In genomic region chr2:6071598-6072440, GRCm38 (mm10) we compare ENCODE assay signal across 9 mouse cellular contexts. TPM values are rescaled to one million over a fixed set of nuclear protein-coding genes. Genes with fewer than 3 reads are reported as not detected.
A peak's percentile ranks its signal among the peaks of the same experiment; 100 is the strongest.
DNase-seq lines count a peak whose midpoint lies in the region; ATAC-seq and TF ChIP-seq lines count a peak whose summit lies in the region.
"Had no signal": no experiment of that assay in that cellular context is flagged by ENCODE, and none has a peak within 500 bp of the region (broad histone marks: within the 10 kb centered on the region; RNA-seq: fewer than 3 reads in every experiment).

No protein-coding gene starts in this region.

- no peak overlapping the region for H3K4me2 ChIP-seq in liver, embryonic 14.5 days (ENCODE audit: low read depth)
- 0 out of 2 replicates have a peak overlapping the region, but pooled peaks have one; percentile 8 for H3K4me2 ChIP-seq in stomach, embryonic 15.5 days
- H3K4me2 ChIP-seq in midbrain, embryonic 16.5 days (ENCODE audit: low read length): no peak overlapping the region
- H3K4me2 ChIP-seq in forebrain, embryonic 16.5 days (ENCODE audit: low read length): no peak overlapping the region

- 22% methylated on average over 11 of the region's 11 CpGs for WGBS in liver, embryonic 14.5 days (ENCODE audit: insufficient replicate concordance)
- 25% methylated on average over 11 of the region's 11 CpGs for WGBS in stomach, embryonic 15.5 days
- 70% methylated on average over 11 of the region's 11 CpGs for WGBS in midbrain, embryonic 16.5 days
- 74% methylated on average over 11 of the region's 11 CpGs for WGBS in thymus, adult 2 months
- 76% methylated on average over 11 of the region's 11 CpGs for WGBS in forebrain, embryonic 16.5 days

- peak; percentile 78 for ATAC-seq in liver, embryonic 14.5 days (ENCODE audit: insufficient read depth)
- peak; percentile 80 for ATAC-seq in stomach, embryonic 15.5 days (ENCODE audit: insufficient read depth, low FRiP score, low read depth)
- no peak for ATAC-seq in midbrain, embryonic 16.5 days
- no peak for ATAC-seq in forebrain, embryonic 16.5 days

- 0 out of 2 replicates have a peak, but pooled peaks have one; percentile 10 for TF ChIP-seq CTCF in liver, embryonic 14.5 days (IDR thresholded peaks at IDR 0.05; ENCODE audit: low read depth)
- no peak for TF ChIP-seq CTCF in thymus, adult 2 months (IDR thresholded peaks at IDR 0.05; ENCODE audit: borderline replicate concordance, control insufficient read depth, extremely low read depth, insufficient read depth, low read length, poor library complexity)

- no peak for TF ChIP-seq EP300 in liver, embryonic 14.5 days (IDR thresholded peaks at IDR 0.05; ENCODE audit: low read depth)

- H3K36me3 ChIP-seq in liver, embryonic 14.5 days (replicated peaks; ENCODE audit: control insufficient read depth, insufficient read depth, low read depth): no peaks in the 10 kb centered on the region
- no peaks in the 10 kb centered on the region for H3K36me3 ChIP-seq in stomach, embryonic 15.5 days
- H3K36me3 ChIP-seq in midbrain, embryonic 16.5 days (ENCODE audit: control insufficient read depth, insufficient read depth, low read length): no peaks in the 10 kb centered on the region
- no peaks in the 10 kb centered on the region for H3K36me3 ChIP-seq in thymus, adult 2 months (ENCODE audit: control insufficient read depth, insufficient read depth, low read length)
- H3K36me3 ChIP-seq in forebrain, embryonic 16.5 days (ENCODE audit: control insufficient read depth, insufficient read depth): no peaks in the 10 kb centered on the region
- H3K36me3 ChIP-seq: hindbrain, embryonic 10.5 days had no signal

- H3K27me3 ChIP-seq in liver, embryonic 14.5 days (ENCODE audit: control insufficient read depth, insufficient read depth, low read length): no peaks in the 10 kb centered on the region
- H3K27me3 ChIP-seq in stomach, embryonic 15.5 days (replicated peaks): no peaks in the 10 kb centered on the region
- no peaks in the 10 kb centered on the region for H3K27me3 ChIP-seq in midbrain, embryonic 16.5 days (ENCODE audit: control insufficient read depth, insufficient read depth, low read depth, low read length)
- no peaks in the 10 kb centered on the region for H3K27me3 ChIP-seq in thymus, adult 2 months (ENCODE audit: control insufficient read depth, insufficient read depth, low read length)
- H3K27me3 ChIP-seq in forebrain, embryonic 16.5 days (replicated peaks; ENCODE audit: control insufficient read depth, insufficient read depth, low read length): no peaks in the 10 kb centered on the region

- H3K9ac ChIP-seq in liver, embryonic 14.5 days (replicated peaks): no peak overlapping the region
- no peak overlapping the region for H3K9ac ChIP-seq in stomach, embryonic 15.5 days
- no peak overlapping the region for H3K9ac ChIP-seq in midbrain, embryonic 16.5 days (ENCODE audit: low read depth, low read length)
- no peak overlapping the region for H3K9ac ChIP-seq in forebrain, embryonic 16.5 days (replicated peaks; ENCODE audit: low read depth, low read length)

- DNase-seq in heart, adult 18-20 months: peak; percentile 41 to 53
- no peak for DNase-seq in heart, adult 8-10 months (ENCODE audit: low spot score)
- DNase-seq in adrenal gland, adult 8-10 months: peak; percentile 76
- DNase-seq in liver, embryonic 14.5 days (ENCODE audit: low read depth in 3 of 3, low spot score in 3 of 3): peak; percentile 22 to 40 (median 37)
- no peak for DNase-seq in thymus, adult 2 months

- H3K4me1 ChIP-seq in liver, embryonic 14.5 days (replicated peaks; ENCODE audit: control insufficient read depth in 2 of 2, insufficient read depth in 2 of 2, low read length in 1 of 2): peaks cover 0 to 22% of the 10 kb centered on the region in 2 experiments; a peak in 3 of 4 replicates
- peaks cover 25% of the 10 kb centered on the region for H3K4me1 ChIP-seq in stomach, embryonic 15.5 days
- H3K4me1 ChIP-seq in midbrain, embryonic 16.5 days (ENCODE audit: control insufficient read depth, insufficient read depth, low read length): no peaks in the 10 kb centered on the region
- no peaks in the 10 kb centered on the region; the same call in 1 of the 2 replicates for H3K4me1 ChIP-seq in thymus, adult 2 months (replicated peaks; ENCODE audit: control insufficient read depth, insufficient read depth, low read length)
- H3K4me1 ChIP-seq in forebrain, embryonic 16.5 days (replicated peaks; ENCODE audit: control insufficient read depth, insufficient read depth, low read length): no peaks in the 10 kb centered on the region

- no peaks in the 10 kb centered on the region for H3K9me3 ChIP-seq in liver, embryonic 14.5 days (ENCODE audit: control insufficient read depth, low read length)
- H3K9me3 ChIP-seq in stomach, embryonic 15.5 days: no peaks in the 10 kb centered on the region
- H3K9me3 ChIP-seq in midbrain, embryonic 16.5 days (replicated peaks; ENCODE audit: control insufficient read depth, low read length, poor library complexity, severe bottlenecking): no peaks in the 10 kb centered on the region
- no peaks in the 10 kb centered on the region for H3K9me3 ChIP-seq in forebrain, embryonic 16.5 days (ENCODE audit: control insufficient read depth, low read length)
- H3K9me3 ChIP-seq: hindbrain, embryonic 10.5 days had no signal

- H3K27ac ChIP-seq in liver, embryonic 14.5 days: no peak overlapping the region
- peak overlapping the region; percentile 68 for H3K27ac ChIP-seq in stomach, embryonic 15.5 days
- no peak overlapping the region for H3K27ac ChIP-seq in midbrain, embryonic 16.5 days (ENCODE audit: low read length)
- no peak overlapping the region for H3K27ac ChIP-seq in thymus, adult 2 months (ENCODE audit: control insufficient read depth, insufficient read depth, low read length)
- no peak overlapping the region for H3K27ac ChIP-seq in forebrain, embryonic 16.5 days (ENCODE audit: low read length)
- H3K27ac ChIP-seq: hindbrain, embryonic 10.5 days had no signal

- TF ChIP-seq POLR2A in thymus, adult 2 months (IDR thresholded peaks at IDR 0.05; ENCODE audit: control insufficient read depth, extremely low read depth, insufficient read depth, low read length, poor library complexity): no peak

- no peak overlapping the region for H3K4me3 ChIP-seq in liver, embryonic 14.5 days (ENCODE audit: insufficient read depth in 1 of 2, low read depth in 2 of 2, low read length in 2 of 2)
- no peak overlapping the region for H3K4me3 ChIP-seq in stomach, embryonic 15.5 days (replicated peaks)
- H3K4me3 ChIP-seq in midbrain, embryonic 16.5 days (ENCODE audit: low read depth, low read length): no peak overlapping the region
- no peak overlapping the region for H3K4me3 ChIP-seq in thymus, adult 2 months (ENCODE audit: control insufficient read depth, insufficient read depth, low read length)
- H3K4me3 ChIP-seq in forebrain, embryonic 16.5 days (replicated peaks; ENCODE audit: low read length): no peak overlapping the region
- H3K4me3 ChIP-seq: hindbrain, embryonic 10.5 days had no signal

RNA-seq across cellular contexts. Expression of gene Proser2, which starts 58.2 kb away (rescaled TPM):
- 10 to 100 TPM; 20.2 to 24.3 TPM for total RNA-seq in heart, adult 18-20 months (2021)
- 10 to 100 TPM in 3 of 4 experiments, 1 to 10 TPM in 1; 8.5 to 15.9 (median 14.0) TPM for total RNA-seq in heart, adult 8-10 months (2022)
- total RNA-seq in adrenal gland, adult 8-10 months (2022): 10 to 100 TPM; 15.6 to 19.0 (median 17.1) TPM
- 1.6 and 2.1 TPM in 2 replicates for polyA plus RNA-seq in liver, embryonic 14.5 days (2012; rRNA removed)
- polyA plus RNA-seq in liver, embryonic 14.5 days (2014; fragmentation: Nextera tagmentation; extraction: Ambion mirVana): 3.0 and 3.6 TPM in 2 replicates
- polyA plus RNA-seq in stomach, embryonic 15.5 days (2015; fragmentation: Nextera tagmentation; extraction: Ambion mirVana): 29.0 and 32.8 TPM in 2 replicates
- 5.4 and 7.2 TPM in 2 replicates for polyA plus RNA-seq in midbrain, embryonic 16.5 days (2015; fragmentation: Nextera tagmentation; extraction: Ambion mirVana)
- 2.5 and 2.9 TPM in 2 replicates for polyA plus RNA-seq in thymus, adult 2 months (2012; rRNA removed)
- polyA plus RNA-seq in forebrain, embryonic 16.5 days (2015; fragmentation: Nextera tagmentation; extraction: Ambion mirVana): 3.7 and 4.0 TPM in 2 replicates

Comparison
In these comparisons a context has a peak if more than half of its experiments do, and no peak if none do; other contexts are left out.
1. DNase-seq: peak in heart, adult 18-20 months (2 of 2), adrenal gland, adult 8-10 months (single experiment) and liver, embryonic 14.5 days (3 of 3); none in heart, adult 8-10 months (single experiment) and thymus, adult 2 months (single experiment).
2. ATAC-seq: peak in liver, embryonic 14.5 days (single experiment) and stomach, embryonic 15.5 days (single experiment); none in midbrain, embryonic 16.5 days (single experiment) and forebrain, embryonic 16.5 days (single experiment).